Comparison of ENCODE assay signal across 8 mouse cellular contexts in genomic region chr17:28079618-28080017, GRCm38 (mm10). TPM values are rescaled to one million over a fixed set of nuclear protein-coding genes. Genes with fewer than 3 reads are reported as not detected.
DNase-seq lines count a peak whose midpoint lies in the region; ATAC-seq lines count a peak whose summit lies in the region.

No protein-coding gene starts in this region.

- peaks cover 15% of the 10 kb centered on the region; the same call in 1 of the 2 replicates for H3K4me1 ChIP-seq in hindbrain, embryonic 15.5 days (replicated peaks)

- peak; percentile 99 for DNase-seq in R1 (ENCODE audit: low read depth, low spot score)
- DNase-seq in cerebellum, postnatal 10 days = peak; percentile 95 to 97
- peak; percentile 83 to 86 for DNase-seq in frontal cortex, postnatal 36 days (ENCODE audit: low spot score in 2 of 2)
- peak; percentile 87 to 90 for DNase-seq in left cerebral cortex, adult 18-20 months (ENCODE audit: low spot score in 2 of 2)
- peak; percentile 89 for DNase-seq in retina, postnatal 7 days (ENCODE audit: low read depth, low spot score)
- DNase-seq in urinary bladder, adult 18-20 months (ENCODE audit: low spot score in 2 of 2) = peak; percentile 70 to 90

- peak; percentile 43; the same call in 1 of the 2 replicates for ATAC-seq in hindbrain, embryonic 15.5 days (ENCODE audit: low FRiP score, low read depth)

- H3K4me2 ChIP-seq in hindbrain, embryonic 15.5 days = peak overlapping the region; percentile 99

- WGBS in hindbrain, embryonic 15.5 days = 1% methylated on average over 25 of the region's 25 CpGs
- under 1% methylated on average over 25 of the region's 25 CpGs for WGBS in macrophage (ENCODE audit: missing documents)

- no peak overlapping the region for H3K27ac ChIP-seq in hindbrain, embryonic 15.5 days (replicated peaks)
- no peak overlapping the region for H3K27ac ChIP-seq in macrophage

- H3K9me3 ChIP-seq in hindbrain, embryonic 15.5 days = no peaks in the 10 kb centered on the region

- H3K4me3 ChIP-seq in hindbrain, embryonic 15.5 days = peak overlapping the region; percentile 63
- H3K4me3 ChIP-seq in macrophage (ENCODE audit: inconsistent target) = peak overlapping the region; percentile 8; the same call in 1 of the 2 replicates

- no peaks in the 10 kb centered on the region for H3K36me3 ChIP-seq in hindbrain, embryonic 15.5 days
- H3K36me3 ChIP-seq in macrophage (ENCODE audit: inconsistent target) = no peaks in the 10 kb centered on the region

- H3K9ac ChIP-seq in hindbrain, embryonic 15.5 days = peak overlapping the region; percentile 54

- 0 out of 2 replicates have a peak, but pooled peaks cover 4% of the 10 kb centered on the region for H3K27me3 ChIP-seq in hindbrain, embryonic 15.5 days

- H3K79me2 ChIP-seq in macrophage (ENCODE audit: inconsistent target) = no peaks in the 10 kb centered on the region

RNA-seq across cellular contexts. Expression of gene Tcp11, which starts 0.8 kb away (rescaled TPM):
- 1.5 TPM in 2 replicates for polyA plus RNA-seq in hindbrain, embryonic 15.5 days (2015; fragmentation: Nextera tagmentation; extraction: Ambion mirVana)
- total RNA-seq in left cerebral cortex, adult 18-20 months (2021) = 1 to 10 TPM in 1 of 2 experiments, under 1 TPM in 1; 0.68 to 1.1 TPM
- total RNA-seq in macrophage (2018; cell fraction: chromatin; rRNA removed) = not detected
- total RNA-seq in macrophage (2018; cell fraction: cytosol; rRNA removed) = under 1 TPM in 1 of 26 experiments, not detected in 25; 0.05 TPM
- under 1 TPM in 1 of 26 experiments, not detected in 25; 0.52 TPM for total RNA-seq in macrophage (2018; cell fraction: nucleus; rRNA removed)
- not detected in 3 replicates for polyA plus RNA-seq in macrophage (2018)
